Mouse (Mus musculus): ENCODE results near the gene Olfr1154. TPM values are rescaled to one million over a fixed set of nuclear protein-coding genes. Genes with fewer than 3 reads are reported as not detected.

The Olfr1154 gene
- total RNA-seq (2022) = not detected

- DNase-seq (ENCODE audit: low spot score in 2 of 2) = no peak
Observed at GRCm38 (mm10) chr2:87905066-87905465, at the start of gene Olfr1154. Gene Olfr1154 (minus strand): TSS chr2:87905166.

- DNase-seq (ENCODE audit: low spot score in 2 of 2) = no peak
Observed at GRCm38 (mm10) chr2:87953000-87953399, 48.0 kb upstream of the Olfr1154 start, which contains the start of gene Olfr1156. Gene Olfr1156 (minus strand): TSS chr2:87953100.

GRCm38 (mm10) chr2:87945037-87945436 lies 40.1 kb upstream of the Olfr1154 start, which contains the start of gene Olfr1155:
Gene Olfr1155 (minus strand): TSS chr2:87945137.
- DNase-seq (ENCODE audit: low spot score in 2 of 2) = no peak

GRCm38 (mm10) chr2:87894662-87895061 lies 10.3 kb downstream of the Olfr1154 start, which contains the start of gene Olfr1153:
Gene Olfr1153 (plus strand): TSS chr2:87894962.
- no peak for DNase-seq (ENCODE audit: low spot score in 2 of 2)

- no peak for DNase-seq (ENCODE audit: low spot score in 2 of 2)
Observed at GRCm38 (mm10) chr2:87866192-87866591, 38.8 kb downstream of the Olfr1154 start, which contains the start of gene Olfr1152. Gene Olfr1152 (plus strand): TSS chr2:87866492.

GRCm38 (mm10) chr2:87855562-87855961 lies 49.4 kb downstream of the Olfr1154 start, which contains the start of gene Olfr1151:
Gene Olfr1151 (plus strand): TSS chr2:87855862.
- no peak for DNase-seq (ENCODE audit: low spot score in 2 of 2)

Other genes starting within 250 kb of the Olfr1154 start
- gene Olfr1134, start 246.7 kb downstream of the Olfr1154 start, total RNA-seq (2022) = not detected
- not detected for gene Olfr1135, start 231.5 kb downstream of the Olfr1154 start, total RNA-seq (2022)
- not detected for gene Olfr1136, start 211.2 kb downstream of the Olfr1154 start, total RNA-seq (2022)
- gene Olfr1137, start 192.0 kb downstream of the Olfr1154 start, total RNA-seq (2022) = not detected
- not detected for gene Olfr1138, start 165.2 kb downstream of the Olfr1154 start, total RNA-seq (2022)
- gene Olfr1140, start 161.4 kb downstream of the Olfr1154 start, total RNA-seq (2022) = not detected
- gene Olfr1141, start 151.2 kb downstream of the Olfr1154 start, total RNA-seq (2022) = not detected
- not detected for gene Olfr152, start 125.7 kb downstream of the Olfr1154 start, total RNA-seq (2022)
- not detected for gene Olfr1143, start 104.6 kb downstream of the Olfr1154 start, total RNA-seq (2022)
- gene Olfr1145, start 95.3 kb downstream of the Olfr1154 start, total RNA-seq (2022) = not detected
- gene Olfr1148, start 74.6 kb downstream of the Olfr1154 start, total RNA-seq (2022) = not detected
- gene Olfr1150-ps1, start 61.2 kb downstream of the Olfr1154 start, total RNA-seq (2022) = not detected
- gene Olfr1151, start 49.3 kb downstream of the Olfr1154 start, total RNA-seq (2022) = not detected
- not detected for gene Olfr1152, start 38.7 kb downstream of the Olfr1154 start, total RNA-seq (2022)
- gene Olfr1153, start 10.2 kb downstream of the Olfr1154 start, total RNA-seq (2022) = not detected
- gene Olfr1155, start 40.0 kb upstream of the Olfr1154 start, total RNA-seq (2022) = not detected
- gene Olfr1156, start 47.9 kb upstream of the Olfr1154 start, total RNA-seq (2022) = not detected
- not detected for gene Olfr1157, start 63.1 kb upstream of the Olfr1154 start, total RNA-seq (2022)
- not detected for gene Olfr74, start 69.5 kb upstream of the Olfr1154 start, total RNA-seq (2022)
- not detected for gene Olfr1158, start 84.9 kb upstream of the Olfr1154 start, total RNA-seq (2022)
- gene Olfr1160, start 103.1 kb upstream of the Olfr1154 start, total RNA-seq (2022) = not detected
- gene Olfr1161, start 117.6 kb upstream of the Olfr1154 start, total RNA-seq (2022) = not detected
- gene Olfr73, start 132.5 kb upstream of the Olfr1154 start, total RNA-seq (2022) = not detected
- gene Olfr1162, start 146.0 kb upstream of the Olfr1154 start, total RNA-seq (2022) = not detected
- gene Olfr1163, start 166.7 kb upstream of the Olfr1154 start, total RNA-seq (2022) = not detected
- not detected for gene Olfr1164, start 188.8 kb upstream of the Olfr1154 start, total RNA-seq (2022)
- gene Olfr1166, start 223.1 kb upstream of the Olfr1154 start, total RNA-seq (2022) = not detected

Data from gastrocnemius, adult 8-10 months (tissue).